Mouse (Mus musculus) neural tube, embryonic 12.5 days (tissue): Measurements from ENCODE around the gene Lyve1. TPM values are rescaled to one million over a fixed set of nuclear protein-coding genes. Genes with fewer than 3 reads are reported as not detected.
"Not testable (repeated sequence)": the region's sequence is repeated elsewhere in the genome, so short reads cannot be mapped to it uniquely, and the experiment has no call there.

Experiments
- ATAC-seq: fragments of 200-750 bp; cut with Nextera tagmentation; 2 replicates; pipeline ENCODE4 v1.8.0; 2017; ENCODE audit warnings: low read depth, mild to moderate bottlenecking, moderate TSS enrichment, moderate library complexity; ENCODE audit not compliant: low FRiP score
- H3K27ac ChIP-seq: fragments of 300-500 bp; sonication (generic); 2 replicates; pipeline ENCODE4 v1.5.1; 2016
- H3K27me3 ChIP-seq: fragments of 300-500 bp; sonication (generic); replicated peaks from 2 replicates; pipeline ENCODE4 v1.6.1; 2016; ENCODE audit warnings: mild to moderate bottlenecking
- H3K36me3 ChIP-seq: fragments of 300-500 bp; sonication (generic); 2 replicates; pipeline ENCODE4 v1.6.1; 2016; ENCODE audit warnings: mild to moderate bottlenecking
- H3K4me1 ChIP-seq: fragments of 300-500 bp; sonication (generic); 2 replicates; pipeline ENCODE4 v1.6.1; 2016
- H3K4me2 ChIP-seq: fragments of 300-500 bp; sonication (generic); replicated peaks from 2 replicates; pipeline ENCODE4 v1.6.1; 2016; ENCODE audit warnings: mild to moderate bottlenecking
- H3K4me3 ChIP-seq: fragments of 300-500 bp; sonication (generic); 2 replicates; pipeline ENCODE4 v1.5.1; 2016
- H3K9ac ChIP-seq: fragments of 300-500 bp; sonication (generic); 2 replicates; pipeline ENCODE4 v1.6.1; 2016; ENCODE audit warnings: mild to moderate bottlenecking
- H3K9me3 ChIP-seq: fragments of 300-500 bp; sonication (generic); 2 replicates; pipeline ENCODE4 v1.6.1; 2016; ENCODE audit warnings: mild to moderate bottlenecking
- WGBS: fragments of 180-500 bp; shearing (Covaris S2); methylation state at CpG from one replicate; pipeline ENCODE4 v1.1.7; 2016; 5-methylcytosine and 5-hydroxymethylcytosine counted together
- polyA plus RNA-seq: library from polyadenylated mRNA; unstranded; fragments of >200 nt; fragmentation: Nextera tagmentation; extraction: Ambion mirVana; gene quantifications from 2 replicates; pipeline ENCODE4 v1.2.1, GENCODE M21; 2016

The Lyve1 gene
- 4.0 and 4.4 TPM in 2 replicates for polyA plus RNA-seq

GRCm38 (mm10) chr7:110862751-110863289 lies at the start of gene Lyve1:
Lyve1 (minus strand) TSS chr7:110863239.
- Histone ChIP-seq H3K4me3 (no peak within 1 kb of the TSS), H3K4me2 (no peak within 1 kb of the TSS), H3K27me3 (no peaks in the 10 kb centered on the region), H3K4me1 (peaks cover 4% of the 10 kb centered on the region; the same call in 1 of the 2 replicates), H3K9ac (no peak within 1 kb of the TSS), H3K27ac (no peak within 1 kb of the TSS), H3K9me3 (no peaks in the 10 kb centered on the region), H3K36me3 (no peaks in the 10 kb centered on the region)
- no peak for ATAC-seq
- WGBS = 70% methylated on average over 12 of the region's 12 CpGs

- H3K36me3 ChIP-seq = no peaks in the 10 kb centered on the region
These were observed 45.4 kb upstream of the Lyve1 start for GRCm38 (mm10) chr7:110908209-110909144.

GRCm38 (mm10) chr7:110906566-110906965 lies 43.5 kb upstream of the Lyve1 start:
- no peak overlapping the region for H3K4me3 ChIP-seq
- no peaks in the 10 kb centered on the region for H3K27me3 ChIP-seq
- H3K4me2 ChIP-seq = no peak overlapping the region
- no peak overlapping the region for H3K9ac ChIP-seq
- no peaks in the 10 kb centered on the region for H3K36me3 ChIP-seq
- no peak overlapping the region for H3K27ac ChIP-seq
- WGBS = 86% methylated on average over 2 of the region's 2 CpGs
- H3K4me1 ChIP-seq = no peaks in the 10 kb centered on the region
- no peak for ATAC-seq
- no peaks in the 10 kb centered on the region for H3K9me3 ChIP-seq

More at GRCm38 (mm10) chr7:110908209-110909144, 45.4 kb upstream of the Lyve1 start:
- WGBS = 84% methylated on average over 8 of the region's 8 CpGs
- no peak overlapping the region for H3K4me2 ChIP-seq
- no peaks in the 10 kb centered on the region for H3K9me3 ChIP-seq
- no peak overlapping the region for H3K4me3 ChIP-seq
- H3K4me1 ChIP-seq = no peaks in the 10 kb centered on the region
- no peak overlapping the region for H3K9ac ChIP-seq
- no peak for ATAC-seq
- no peaks in the 10 kb centered on the region for H3K27me3 ChIP-seq
- H3K27ac ChIP-seq = no peak overlapping the region

GRCm38 (mm10) chr7:110903226-110903625 lies 40.2 kb upstream of the Lyve1 start:
- H3K9ac ChIP-seq = no peak overlapping the region
- no peaks in the 10 kb centered on the region for H3K4me1 ChIP-seq
- no peak for ATAC-seq
- no peaks in the 10 kb centered on the region for H3K9me3 ChIP-seq
- no peak overlapping the region for H3K4me3 ChIP-seq
- no peak overlapping the region for H3K27ac ChIP-seq
- no peaks in the 10 kb centered on the region for H3K36me3 ChIP-seq
- 72% methylated on average over 7 of the region's 7 CpGs for WGBS
- H3K27me3 ChIP-seq = no peaks in the 10 kb centered on the region
- no peak overlapping the region for H3K4me2 ChIP-seq

GRCm38 (mm10) chr7:110897202-110897601 lies 34.2 kb upstream of the Lyve1 start:
- Histone ChIP-seq H3K4me1 (no peaks in the 10 kb centered on the region), H3K4me3 (no peak overlapping the region), H3K4me2 (no peak overlapping the region), H3K9ac (no peak overlapping the region), H3K27ac (no peak overlapping the region), H3K27me3 (no peaks in the 10 kb centered on the region), H3K9me3 (no peaks in the 10 kb centered on the region), H3K36me3 (no peaks in the 10 kb centered on the region)
- ATAC-seq = no peak
- 86% methylated on average over 8 of the region's 8 CpGs for WGBS

GRCm38 (mm10) chr7:110896453-110896852 lies 33.4 kb upstream of the Lyve1 start:
- no peak overlapping the region for H3K4me2 ChIP-seq
- H3K27me3 ChIP-seq = no peaks in the 10 kb centered on the region
- no peaks in the 10 kb centered on the region for H3K36me3 ChIP-seq
- H3K9ac ChIP-seq = no peak overlapping the region
- H3K4me1 ChIP-seq = no peaks in the 10 kb centered on the region
- ATAC-seq = no peak
- H3K4me3 ChIP-seq = no peak overlapping the region
- 91% methylated on average over 7 of the region's 7 CpGs for WGBS
- no peaks in the 10 kb centered on the region for H3K9me3 ChIP-seq
- no peak overlapping the region for H3K27ac ChIP-seq

- H3K36me3 ChIP-seq, H3K9ac ChIP-seq, ATAC-seq, H3K27me3 ChIP-seq, H3K4me1 ChIP-seq, H3K4me2 ChIP-seq, H3K9me3 ChIP-seq, H3K27ac ChIP-seq, H3K4me3 ChIP-seq: not testable (repeated sequence)
- 78% methylated on average over 10 of the region's 10 CpGs for WGBS
These were observed 32.7 kb upstream of the Lyve1 start for GRCm38 (mm10) chr7:110895772-110896171.

GRCm38 (mm10) chr7:110894673-110895072 lies 31.6 kb upstream of the Lyve1 start:
- H3K4me2 ChIP-seq = no peak overlapping the region
- WGBS = 89% methylated on average over 9 of the region's 9 CpGs
- H3K27ac ChIP-seq = no peak overlapping the region
- H3K9ac ChIP-seq = no peak overlapping the region
- no peaks in the 10 kb centered on the region for H3K27me3 ChIP-seq
- H3K36me3 ChIP-seq = no peaks in the 10 kb centered on the region
- H3K9me3 ChIP-seq = no peaks in the 10 kb centered on the region
- no peak overlapping the region for H3K4me3 ChIP-seq
- H3K4me1 ChIP-seq = no peaks in the 10 kb centered on the region
- ATAC-seq = no peak

GRCm38 (mm10) chr7:110893943-110894610 lies 31.0 kb upstream of the Lyve1 start:
- 85% methylated on average over 10 of the region's 10 CpGs for WGBS
- Histone ChIP-seq H3K4me3 (no peak overlapping the region), H3K4me2 (no peak overlapping the region), H3K9me3 (no peaks in the 10 kb centered on the region), H3K4me1 (no peaks in the 10 kb centered on the region), H3K27ac (no peak overlapping the region), H3K9ac (no peak overlapping the region), H3K36me3 (no peaks in the 10 kb centered on the region), H3K27me3 (no peaks in the 10 kb centered on the region)
- ATAC-seq = no peak

GRCm38 (mm10) chr7:110891501-110891986 lies 28.5 kb upstream of the Lyve1 start:
- H3K4me1 ChIP-seq = no peaks in the 10 kb centered on the region
- no peaks in the 10 kb centered on the region for H3K27me3 ChIP-seq
- no peak overlapping the region for H3K4me3 ChIP-seq
- no peak overlapping the region for H3K27ac ChIP-seq
- no peak overlapping the region for H3K4me2 ChIP-seq
- no peaks in the 10 kb centered on the region for H3K9me3 ChIP-seq
- no peak for ATAC-seq
- 85% methylated on average over 9 of the region's 9 CpGs for WGBS
- H3K36me3 ChIP-seq = no peaks in the 10 kb centered on the region
- no peak overlapping the region for H3K9ac ChIP-seq

- Histone ChIP-seq H3K27me3 (no peaks in the 10 kb centered on the region), H3K36me3 (no peaks in the 10 kb centered on the region), H3K4me2 (no peak overlapping the region), H3K4me3 (no peak overlapping the region), H3K9ac (no peak overlapping the region), H3K27ac (no peak overlapping the region), H3K4me1 (no peaks in the 10 kb centered on the region), H3K9me3 (no peaks in the 10 kb centered on the region)
- no peak for ATAC-seq
- 88% methylated on average over 2 of the region's 2 CpGs for WGBS
These were observed 18.8 kb upstream of the Lyve1 start for GRCm38 (mm10) chr7:110881746-110882333.

GRCm38 (mm10) chr7:110878028-110878427 lies 15.0 kb upstream of the Lyve1 start:
- Histone ChIP-seq H3K4me1 (no peaks in the 10 kb centered on the region), H3K9me3 (no peaks in the 10 kb centered on the region), H3K27me3 (no peaks in the 10 kb centered on the region), H3K4me2 (no peak overlapping the region), H3K9ac (no peak overlapping the region), H3K36me3 (no peaks in the 10 kb centered on the region), H3K4me3 (no peak overlapping the region), H3K27ac (no peak overlapping the region)
- ATAC-seq = no peak
- 85% methylated on average over 4 of the region's 4 CpGs for WGBS
